Mouse (Mus musculus) neural tube, embryonic 12.5 days (tissue): ENCODE results near the gene Cpb2. TPM values are rescaled to one million over a fixed set of nuclear protein-coding genes. Genes with fewer than 3 reads are reported as not detected.

Experiments
- ATAC-seq: fragments of 200-750 bp; cut with Nextera tagmentation; 2 replicates; pipeline ENCODE4 v1.8.0; 2017; ENCODE audit warnings: low read depth, mild to moderate bottlenecking, moderate TSS enrichment, moderate library complexity; ENCODE audit not compliant: low FRiP score
- H3K27ac ChIP-seq: fragments of 300-500 bp; sonication (generic); 2 replicates; pipeline ENCODE4 v1.5.1; 2016
- H3K27me3 ChIP-seq: fragments of 300-500 bp; sonication (generic); replicated peaks from 2 replicates; pipeline ENCODE4 v1.6.1; 2016; ENCODE audit warnings: mild to moderate bottlenecking
- H3K36me3 ChIP-seq: fragments of 300-500 bp; sonication (generic); 2 replicates; pipeline ENCODE4 v1.6.1; 2016; ENCODE audit warnings: mild to moderate bottlenecking
- H3K4me1 ChIP-seq: fragments of 300-500 bp; sonication (generic); 2 replicates; pipeline ENCODE4 v1.6.1; 2016
- H3K4me2 ChIP-seq: fragments of 300-500 bp; sonication (generic); replicated peaks from 2 replicates; pipeline ENCODE4 v1.6.1; 2016; ENCODE audit warnings: mild to moderate bottlenecking
- H3K4me3 ChIP-seq: fragments of 300-500 bp; sonication (generic); 2 replicates; pipeline ENCODE4 v1.5.1; 2016
- H3K9ac ChIP-seq: fragments of 300-500 bp; sonication (generic); 2 replicates; pipeline ENCODE4 v1.6.1; 2016; ENCODE audit warnings: mild to moderate bottlenecking
- H3K9me3 ChIP-seq: fragments of 300-500 bp; sonication (generic); 2 replicates; pipeline ENCODE4 v1.6.1; 2016; ENCODE audit warnings: mild to moderate bottlenecking
- WGBS: fragments of 180-500 bp; shearing (Covaris S2); methylation state at CpG from one replicate; pipeline ENCODE4 v1.1.7; 2016; 5-methylcytosine and 5-hydroxymethylcytosine counted together
- polyA plus RNA-seq: library from polyadenylated mRNA; unstranded; fragments of >200 nt; fragmentation: Nextera tagmentation; extraction: Ambion mirVana; gene quantifications from 2 replicates; pipeline ENCODE4 v1.2.1, GENCODE M21; 2016

Cpb2 gene
- polyA plus RNA-seq, result 0.32 TPM in 1 of 2 replicates, not detected in the other

DNA sequence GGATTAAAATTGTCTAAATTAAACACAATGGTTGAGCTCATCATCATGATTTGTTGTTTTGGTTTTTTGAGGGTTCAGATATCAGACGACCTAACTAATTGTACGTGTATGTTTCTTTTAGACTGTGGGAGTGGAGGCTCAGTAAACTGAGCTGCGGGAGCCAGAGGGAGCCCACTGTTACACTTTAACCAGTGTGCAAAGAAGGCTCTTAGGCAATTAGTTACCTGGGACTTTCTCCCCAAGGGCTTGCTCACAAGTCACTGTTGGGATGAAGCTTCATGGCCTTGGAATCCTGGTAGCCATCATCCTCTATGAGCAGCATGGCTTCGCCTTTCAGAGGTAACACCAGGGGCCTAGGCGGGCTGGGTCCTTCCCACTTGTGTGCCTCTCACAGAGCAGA, at the start of gene Cpb2:
Gene Cpb2, plus strand, starts transcription at position 201 of the 400 bp plus-strand sequence.
- WGBS, result 87% methylated on average over 5 of the region's 5 CpGs
- no peak for ATAC-seq
- Histone ChIP-seq H3K27me3 (no peaks in the 10 kb centered on the region), H3K4me2 (no peak within 1 kb of the TSS), H3K9me3 (no peaks in the 10 kb centered on the region), H3K36me3 (no peaks in the 10 kb centered on the region), H3K4me1 (no peaks in the 10 kb centered on the region), H3K27ac (no peak within 1 kb of the TSS), H3K9ac (no peak within 1 kb of the TSS), H3K4me3 (no peak within 1 kb of the TSS)

DNA sequence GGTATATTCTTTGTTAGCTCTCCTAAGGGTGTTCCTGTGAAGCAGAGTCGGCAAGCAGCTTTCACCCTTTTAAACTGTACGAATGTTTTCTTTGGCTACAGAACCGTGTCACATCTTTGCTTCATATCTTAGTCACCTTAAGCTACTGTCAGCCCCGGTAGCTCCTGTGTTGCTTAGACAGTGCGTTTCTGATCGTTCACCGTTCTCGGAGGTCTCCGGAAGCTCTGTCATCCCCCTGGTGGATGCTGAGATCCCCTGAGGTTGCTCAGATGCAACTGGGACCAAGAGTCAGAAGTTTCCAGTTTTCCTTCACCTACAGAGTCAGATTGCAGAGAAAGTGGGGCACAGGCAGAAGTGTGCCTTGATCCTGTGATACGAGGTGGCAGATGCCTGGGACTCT, 49.7 kb upstream of the Cpb2 start:
- Histone ChIP-seq H3K27me3 (no peaks in the 10 kb centered on the region), H3K36me3 (no peaks in the 10 kb centered on the region), H3K27ac (no peak overlapping the region), H3K9me3 (no peaks in the 10 kb centered on the region), H3K9ac (no peak overlapping the region), H3K4me2 (no peak overlapping the region), H3K4me3 (no peak overlapping the region), H3K4me1 (no peaks in the 10 kb centered on the region)
- WGBS, result 92% methylated on average over 10 of the region's 10 CpGs
- no peak for ATAC-seq

DNA sequence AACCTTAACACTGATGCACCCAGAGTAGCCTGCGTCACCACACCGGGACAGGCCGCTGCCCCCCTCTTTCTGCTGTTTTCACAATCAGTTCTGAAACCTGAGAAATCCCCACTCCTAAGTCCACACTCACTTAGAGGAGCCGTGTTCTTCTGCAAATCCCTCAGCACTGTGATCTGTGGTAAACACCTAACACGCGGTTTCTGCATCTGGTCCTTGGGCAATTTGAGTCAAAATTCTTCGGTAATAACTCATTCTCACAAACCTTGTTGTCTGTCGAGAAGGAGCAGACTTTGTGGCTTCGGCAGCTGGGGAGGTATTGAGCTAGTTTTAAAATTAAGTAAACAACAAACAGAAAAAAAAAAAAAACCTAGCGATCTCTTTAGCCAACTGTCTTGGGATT, 49.2 kb upstream of the Cpb2 start:
- Histone ChIP-seq H3K4me2 (no peak overlapping the region), H3K27me3 (no peaks in the 10 kb centered on the region), H3K27ac (no peak overlapping the region), H3K9me3 (no peaks in the 10 kb centered on the region), H3K4me1 (no peaks in the 10 kb centered on the region), H3K4me3 (no peak overlapping the region), H3K9ac (no peak overlapping the region), H3K36me3 (no peaks in the 10 kb centered on the region)
- WGBS, result 85% methylated on average over 10 of the region's 10 CpGs
- no peak for ATAC-seq

DNA sequence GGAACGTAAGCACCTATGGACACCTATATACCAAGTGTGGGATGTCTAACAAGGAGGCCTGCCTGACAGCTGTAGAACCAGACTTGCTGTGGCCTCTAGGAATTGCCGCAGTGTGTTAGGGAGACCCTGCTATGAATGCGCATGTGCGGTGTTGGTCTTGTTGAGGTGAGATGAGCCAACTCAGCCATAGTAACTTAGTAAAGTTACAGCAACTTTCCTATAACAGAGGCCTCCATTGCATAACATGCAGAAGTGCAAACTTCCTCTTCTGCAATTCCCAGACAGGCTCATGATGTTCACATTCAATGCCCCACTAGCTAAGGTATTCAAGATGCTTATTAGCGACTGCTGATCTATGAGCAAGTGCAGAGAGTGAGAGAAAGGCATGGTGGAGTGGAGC, 46.6 kb upstream of the Cpb2 start:
- H3K4me1 ChIP-seq, result no peaks in the 10 kb centered on the region
- H3K4me2 ChIP-seq, result no peak overlapping the region
- 94% methylated on average over 5 of the region's 5 CpGs for WGBS
- no peaks in the 10 kb centered on the region for H3K9me3 ChIP-seq
- H3K36me3 ChIP-seq, result no peaks in the 10 kb centered on the region
- H3K27me3 ChIP-seq, result no peaks in the 10 kb centered on the region
- H3K9ac ChIP-seq, result no peak overlapping the region
- no peak overlapping the region for H3K4me3 ChIP-seq
- no peak for ATAC-seq
- no peak overlapping the region for H3K27ac ChIP-seq

DNA sequence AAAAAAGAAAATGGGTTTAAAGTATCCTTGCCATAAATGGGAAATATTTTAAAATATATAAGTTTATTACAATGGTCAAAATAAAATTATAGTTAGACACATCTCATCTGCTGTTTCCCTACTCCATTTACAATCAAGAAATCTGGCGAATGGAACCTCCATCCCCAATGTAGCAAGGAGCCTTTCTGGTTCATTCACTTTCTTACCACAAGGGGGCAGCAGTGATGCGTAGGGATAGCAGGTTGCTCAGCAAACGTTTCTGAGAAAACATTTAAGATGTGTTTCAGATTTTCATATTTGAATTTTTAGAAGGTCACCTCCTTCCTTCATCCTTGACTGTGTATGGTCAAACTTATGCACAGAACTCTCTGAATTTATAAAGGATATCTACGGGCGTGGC, 45.1 kb upstream of the Cpb2 start:
- H3K9me3 ChIP-seq, result 0 out of 2 replicates have a peak, but pooled peaks cover 5% of the 10 kb centered on the region
- H3K27me3 ChIP-seq, result no peaks in the 10 kb centered on the region
- H3K9ac ChIP-seq, result no peak overlapping the region
- ATAC-seq, result no peak
- no peak overlapping the region for H3K27ac ChIP-seq
- H3K4me1 ChIP-seq, result no peaks in the 10 kb centered on the region
- 45% methylated on average over 5 of the region's 5 CpGs for whole genome bisulfite sequencing
- no peak overlapping the region for H3K4me2 ChIP-seq
- H3K36me3 ChIP-seq, result no peaks in the 10 kb centered on the region
- H3K4me3 ChIP-seq, result no peak overlapping the region

DNA sequence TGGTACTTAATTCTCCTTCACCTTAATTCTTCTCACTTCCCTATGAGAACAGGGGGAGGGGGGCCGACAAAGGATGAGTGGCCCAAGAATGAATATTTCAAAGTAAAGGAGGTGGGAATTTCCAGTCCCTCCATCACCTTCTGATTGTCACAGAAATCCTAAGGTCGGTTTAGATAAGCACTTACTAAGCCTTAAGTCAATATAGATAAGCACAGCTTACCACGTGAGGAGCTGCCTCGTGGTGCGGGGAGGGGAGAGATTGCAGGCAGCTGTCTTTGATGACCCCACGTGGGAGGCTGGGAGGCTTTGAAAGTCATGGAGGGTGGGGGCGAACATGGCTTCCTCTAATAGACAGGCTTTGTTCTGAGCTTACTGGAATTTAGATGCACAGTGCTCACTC, 44.4 kb upstream of the Cpb2 start:
- no peak for ATAC-seq

DNA sequence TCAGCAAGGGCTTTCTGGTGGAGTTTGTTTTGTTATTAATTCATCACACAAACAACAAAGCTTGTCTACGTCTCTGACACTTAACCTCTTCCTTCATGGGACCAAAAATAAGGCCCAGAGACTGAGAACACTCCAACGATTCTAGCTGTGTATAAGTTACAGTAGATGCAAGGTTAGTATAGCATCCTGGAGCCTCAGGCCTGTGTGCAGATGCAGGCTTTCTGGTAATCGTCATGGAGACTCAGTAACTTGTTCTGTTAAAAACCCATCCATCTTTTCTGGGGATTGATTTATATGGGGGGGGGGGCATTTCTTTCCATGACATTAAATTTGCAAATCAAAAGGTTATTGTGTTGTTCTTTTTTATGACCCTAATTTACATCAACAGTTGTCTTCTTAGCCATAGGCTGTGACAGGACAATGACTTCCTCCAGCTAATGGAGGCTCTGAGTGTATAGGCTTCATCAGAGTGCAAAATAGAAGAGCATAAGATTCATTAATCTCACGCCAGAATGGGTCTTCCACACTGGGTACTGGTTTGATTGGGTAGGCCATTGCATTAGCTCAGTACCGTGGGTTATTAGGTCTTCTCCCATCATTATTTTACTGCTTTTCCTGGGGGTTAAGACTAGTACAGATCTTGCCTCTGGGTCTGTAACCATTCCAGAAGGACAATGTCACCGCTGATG, 36.6 kb upstream of the Cpb2 start:
- Histone ChIP-seq H3K4me1 (0 out of 2 replicates have a peak, but pooled peaks cover 7% of the 10 kb centered on the region), H3K36me3 (no peaks in the 10 kb centered on the region), H3K27me3 (no peaks in the 10 kb centered on the region), H3K9ac (no peak overlapping the region), H3K4me3 (no peak overlapping the region), H3K27ac (no peak overlapping the region), H3K4me2 (no peak overlapping the region), H3K9me3 (0 out of 2 replicates have a peak, but pooled peaks cover 6% of the 10 kb centered on the region)
- 27% methylated on average over 6 of the region's 6 CpGs for WGBS
- ATAC-seq, result peak; percentile 87

More for the DNA sequence above, 44.4 kb upstream of the Cpb2 start:
- H3K9ac ChIP-seq, result no peak overlapping the region
- WGBS, result 55% methylated on average over 7 of the region's 7 CpGs
- H3K4me2 ChIP-seq, result no peak overlapping the region
- H3K9me3 ChIP-seq, result 0 out of 2 replicates have a peak, but pooled peaks cover 6% of the 10 kb centered on the region
- no peak overlapping the region for H3K27ac ChIP-seq
- no peak overlapping the region for H3K4me3 ChIP-seq
- no peaks in the 10 kb centered on the region for H3K4me1 ChIP-seq
- no peaks in the 10 kb centered on the region for H3K36me3 ChIP-seq
- no peaks in the 10 kb centered on the region for H3K27me3 ChIP-seq

DNA sequence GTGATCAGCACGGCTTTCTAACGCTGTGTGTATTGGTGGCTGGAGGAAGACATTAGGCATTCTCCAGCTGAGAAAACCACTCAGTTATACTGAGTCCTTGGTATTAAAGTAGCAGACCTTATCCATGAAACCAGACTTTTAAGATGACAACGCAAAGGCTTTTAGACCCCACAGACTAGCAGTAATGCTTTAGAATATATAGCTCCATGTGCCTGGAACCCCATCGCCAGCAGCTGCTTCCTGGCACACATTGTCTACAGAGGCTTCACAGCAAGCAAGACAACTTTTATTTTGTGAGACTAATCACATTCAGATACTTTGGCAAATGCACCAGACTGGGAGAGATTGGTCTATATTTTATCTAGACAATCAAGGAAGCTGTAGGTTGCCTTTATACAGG, 35.8 kb upstream of the Cpb2 start:
- peak; percentile 58 for ATAC-seq
- no peak overlapping the region for H3K4me2 ChIP-seq
- H3K36me3 ChIP-seq, result no peaks in the 10 kb centered on the region
- 0 out of 2 replicates have a peak, but pooled peaks cover 7% of the 10 kb centered on the region for H3K4me1 ChIP-seq
- H3K27me3 ChIP-seq, result no peaks in the 10 kb centered on the region
- H3K27ac ChIP-seq, result peak overlapping the region; percentile 53; the same call in 1 of the 2 replicates
- WGBS, result 42% methylated on average over 4 of the region's 4 CpGs
- no peak overlapping the region for H3K4me3 ChIP-seq
- H3K9me3 ChIP-seq, result 0 out of 2 replicates have a peak, but pooled peaks cover 6% of the 10 kb centered on the region
- no peak overlapping the region for H3K9ac ChIP-seq

DNA sequence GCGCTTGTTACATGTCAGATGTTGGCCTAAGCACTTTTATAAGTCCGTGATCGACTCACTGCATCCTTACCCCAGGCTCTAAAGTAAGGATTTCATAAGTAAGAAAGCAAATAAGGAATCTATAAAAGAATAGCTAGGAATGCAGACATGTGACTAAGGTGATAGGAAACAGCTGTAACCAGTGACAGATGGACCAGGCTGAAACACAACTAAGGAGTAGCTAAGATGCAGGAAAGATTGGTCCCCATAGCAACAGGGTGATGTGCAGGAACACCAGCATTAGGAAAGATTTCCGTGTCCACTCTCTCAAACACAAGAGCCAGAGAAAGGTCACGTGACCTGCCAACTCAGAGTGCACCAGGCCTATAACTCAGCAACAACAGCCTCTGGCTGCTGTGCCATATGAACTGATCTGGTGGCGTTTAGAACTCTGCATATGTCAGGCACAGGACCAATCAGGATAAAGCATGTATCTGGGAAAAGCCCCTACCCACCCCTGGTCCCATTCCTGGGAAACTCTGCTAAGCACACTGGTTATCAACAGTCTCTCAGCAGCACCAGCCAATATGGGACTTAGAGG, 33.4 kb upstream of the Cpb2 start:
- no peak for ATAC-seq
- H3K4me3 ChIP-seq, result no peak overlapping the region
- H3K4me1 ChIP-seq, result 0 out of 2 replicates have a peak, but pooled peaks cover 7% of the 10 kb centered on the region
- H3K9ac ChIP-seq, result no peak overlapping the region
- H3K27ac ChIP-seq, result no peak overlapping the region
- H3K36me3 ChIP-seq, result no peaks in the 10 kb centered on the region
- no peaks in the 10 kb centered on the region for H3K9me3 ChIP-seq
- 57% methylated on average over 6 of the region's 6 CpGs for WGBS
- H3K27me3 ChIP-seq, result no peaks in the 10 kb centered on the region
- H3K4me2 ChIP-seq, result no peak overlapping the region

DNA sequence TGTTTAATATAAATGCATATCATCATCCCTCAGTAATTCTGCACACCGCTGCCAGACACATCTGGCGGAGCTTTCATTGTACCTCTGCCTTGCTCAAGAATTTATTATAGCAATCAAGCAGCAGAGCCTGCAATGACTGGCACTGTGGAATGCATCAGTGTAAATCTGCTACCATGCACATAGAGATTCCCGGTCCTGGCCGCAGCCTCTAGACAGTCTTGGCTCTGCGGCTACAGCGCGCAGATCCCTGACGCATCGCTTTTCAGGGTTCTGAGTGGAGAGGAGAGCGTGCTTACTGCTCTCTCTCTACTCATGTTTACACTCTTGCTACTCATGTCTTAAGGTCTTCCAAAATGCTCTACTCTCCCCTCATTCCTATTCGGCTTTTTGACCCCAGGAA, 28.3 kb upstream of the Cpb2 start:
- Histone ChIP-seq H3K4me2 (peak overlapping the region; percentile 18; the same call in 1 of the 2 replicates), H3K9me3 (no peaks in the 10 kb centered on the region), H3K27ac (no peak overlapping the region; the same call in 1 of the 2 replicates), H3K27me3 (no peaks in the 10 kb centered on the region), H3K36me3 (no peaks in the 10 kb centered on the region), H3K4me3 (no peak overlapping the region), H3K9ac (no peak overlapping the region), H3K4me1 (0 out of 2 replicates have a peak, but pooled peaks cover 3% of the 10 kb centered on the region)
- 57% methylated on average over 11 of the region's 11 CpGs for WGBS
- ATAC-seq, result peak; percentile 81; the same call in 1 of the 2 replicates

DNA sequence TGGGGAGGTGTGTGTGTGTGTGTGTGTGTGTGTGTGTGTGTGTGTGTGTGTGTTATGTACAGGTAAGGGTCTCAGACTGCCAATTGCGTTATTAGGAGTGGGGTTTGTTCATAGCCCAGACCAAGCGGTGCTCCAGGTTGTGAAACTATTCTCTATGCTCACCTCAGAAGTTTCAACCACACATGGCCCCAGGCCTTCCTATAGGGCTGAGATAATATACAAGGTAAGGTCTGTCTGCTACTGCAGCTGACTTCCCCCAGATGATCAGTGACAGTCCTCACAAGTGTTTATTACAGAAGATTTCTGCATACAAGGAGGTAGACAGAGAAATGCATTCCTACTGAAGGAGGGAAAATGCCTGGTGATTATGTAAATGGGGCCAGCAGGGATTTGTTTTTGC, 23.2 kb upstream of the Cpb2 start:
- Histone ChIP-seq H3K27me3 (no peaks in the 10 kb centered on the region), H3K4me1 (peaks cover 6% of the 10 kb centered on the region; the same call in 1 of the 2 replicates), H3K36me3 (no peaks in the 10 kb centered on the region), H3K27ac (peak overlapping the region; percentile 12; the same call in 1 of the 2 replicates), H3K4me2 (no peak overlapping the region), H3K9ac (no peak overlapping the region), H3K9me3 (no peaks in the 10 kb centered on the region), H3K4me3 (no peak overlapping the region)
- ATAC-seq, result peak; percentile 44
- 90% methylated on average over 2 of the region's 2 CpGs for WGBS

DNA sequence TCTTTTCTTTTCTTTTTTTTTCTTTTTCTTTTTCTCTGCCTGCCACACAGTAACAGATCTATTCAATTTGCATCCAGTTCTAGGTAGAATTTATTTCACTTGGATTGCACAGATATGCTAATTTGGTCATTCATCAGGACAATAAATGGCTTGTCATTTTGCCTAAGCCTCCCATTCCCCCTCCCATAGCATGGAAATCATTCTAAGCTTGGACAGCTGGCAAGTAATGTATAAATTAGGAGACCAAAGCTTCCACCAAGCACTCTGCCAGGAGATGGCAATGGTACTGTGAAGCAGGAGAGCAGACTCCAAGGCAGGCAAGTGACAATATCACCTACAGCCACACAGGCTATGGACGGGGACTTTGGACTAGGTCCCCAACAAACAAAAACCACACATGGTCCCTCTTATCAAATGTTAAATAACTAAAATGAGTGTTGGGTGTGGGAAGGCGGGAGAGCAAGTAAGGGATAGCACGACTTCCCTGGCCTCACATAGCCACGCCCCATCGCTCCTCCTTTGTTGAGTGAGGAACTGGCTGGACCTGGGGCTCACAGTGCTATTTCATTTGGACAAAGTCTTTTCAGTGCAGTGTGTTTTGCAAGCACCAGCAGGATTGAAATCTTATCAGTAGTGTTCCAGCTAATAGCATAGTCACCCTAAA, 22.7 kb upstream of the Cpb2 start:
- Histone ChIP-seq H3K36me3 (no peaks in the 10 kb centered on the region), H3K4me1 (peaks cover 6% of the 10 kb centered on the region; the same call in 1 of the 2 replicates), H3K27ac (no peak overlapping the region), H3K4me2 (no peak overlapping the region), H3K9me3 (no peaks in the 10 kb centered on the region), H3K27me3 (no peaks in the 10 kb centered on the region), H3K4me3 (no peak overlapping the region), H3K9ac (no peak overlapping the region)
- ATAC-seq, result peak; percentile 84
- 53% methylated on average over 5 of the region's 5 CpGs for WGBS
